Mouse (Mus musculus) heart, embryonic 14.5 days (tissue): ENCODE measurements around the gene Cdhr3. TPM values are rescaled to one million over a fixed set of nuclear protein-coding genes. Genes with fewer than 3 reads are reported as not detected.
A peak's percentile ranks its signal among the peaks of the same experiment; 100 is the strongest.
"Not testable (repeated sequence)": the region's sequence is repeated elsewhere in the genome, so short reads cannot be mapped to it uniquely, and the experiment has no call there.

ENCODE experiments used
- ATAC-seq: fragments of 200-750 bp; cut with Nextera tagmentation; 2 replicates; pipeline ENCODE4 v1.8.0; 2017; ENCODE audit warnings: low read depth, moderate TSS enrichment; ENCODE audit not compliant: insufficient number of reproducible peaks, insufficient read depth, low FRiP score
- H3K27ac ChIP-seq, 2 experiments: fragments of 200-500 bp in 1 of 2; fragments of 300-500 bp in 1 of 2; sonication (generic) in 1 of 2; replicated peaks in 1 of 2; 2 replicates each; pipeline ENCODE4 v1.5.1; 2012 to 2014; ENCODE audit warnings: low read depth in 2 of 2, low read length in 2 of 2, control low read depth in 1 of 2, mild to moderate bottlenecking in 1 of 2, mixed read lengths in 1 of 2; ENCODE audit not compliant: control insufficient read depth in 1 of 2, insufficient read depth in 1 of 2
- H3K27me3 ChIP-seq: fragments of 300-500 bp; sonication (generic); 2 replicates; pipeline ENCODE4 v1.6.1; 2014; ENCODE audit warnings: mild to moderate bottlenecking, low read length, control low read depth; ENCODE audit not compliant: control insufficient read depth, insufficient read depth
- H3K36me3 ChIP-seq: fragments of 300-500 bp; sonication (generic); 2 replicates; pipeline ENCODE4 v1.6.1; 2014; ENCODE audit warnings: mild to moderate bottlenecking, control low read depth, low read length, mixed read lengths; ENCODE audit not compliant: control insufficient read depth, insufficient read depth
- H3K4me1 ChIP-seq, 2 experiments: fragments of 200-500 bp in 1 of 2; fragments of 300-500 bp in 1 of 2; sonication (generic) in 1 of 2; 2 replicates each; pipeline ENCODE4 v1.6.1; 2012 to 2014; ENCODE audit warnings: low read length in 2 of 2, control low read depth in 1 of 2, mixed read lengths in 1 of 2; ENCODE audit not compliant: control insufficient read depth in 2 of 2, insufficient read depth in 2 of 2
- H3K4me2 ChIP-seq: fragments of 300-500 bp; sonication (generic); 2 replicates; pipeline ENCODE4 v1.6.1; 2014; ENCODE audit warnings: mild to moderate bottlenecking, low read length
- H3K4me3 ChIP-seq, 2 experiments: fragments of 200-500 bp in 1 of 2; fragments of 300-500 bp in 1 of 2; sonication (generic) in 1 of 2; 2 replicates each; pipeline ENCODE4 v1.5.1; 2012 to 2014; ENCODE audit warnings: low read length in 2 of 2, mild to moderate bottlenecking in 2 of 2, control low read depth in 1 of 2, low read depth in 1 of 2, moderate library complexity in 1 of 2; ENCODE audit not compliant: control insufficient read depth in 1 of 2, insufficient read depth in 1 of 2
- H3K9ac ChIP-seq: fragments of 300-500 bp; sonication (generic); 2 replicates; pipeline ENCODE4 v1.6.1; 2014; ENCODE audit warnings: mild to moderate bottlenecking, low read length
- H3K9me3 ChIP-seq: fragments of 300-500 bp; sonication (generic); 2 replicates; pipeline ENCODE4 v1.6.1; 2016; ENCODE audit warnings: low read length, control low read depth; ENCODE audit not compliant: control insufficient read depth
- WGBS: fragments of 180-500 bp; shearing (Covaris S2); extraction: QIAGEN DNeasy Blood & Tissue Kit; methylation state at CpG from one replicate; pipeline ENCODE4 v1.1.7; 2014; 5-methylcytosine and 5-hydroxymethylcytosine counted together
- polyA plus RNA-seq: library from polyadenylated mRNA; unstranded; fragments of >200 nt; fragmentation: Nextera tagmentation; extraction: Ambion mirVana; gene quantifications from 2 replicates; pipeline ENCODE4 v1.2.1, GENCODE M21; 2014

Cdhr3 gene
- polyA plus RNA-seq, 1 experiment from 2014 or later, result 0.16 TPM

DNA sequence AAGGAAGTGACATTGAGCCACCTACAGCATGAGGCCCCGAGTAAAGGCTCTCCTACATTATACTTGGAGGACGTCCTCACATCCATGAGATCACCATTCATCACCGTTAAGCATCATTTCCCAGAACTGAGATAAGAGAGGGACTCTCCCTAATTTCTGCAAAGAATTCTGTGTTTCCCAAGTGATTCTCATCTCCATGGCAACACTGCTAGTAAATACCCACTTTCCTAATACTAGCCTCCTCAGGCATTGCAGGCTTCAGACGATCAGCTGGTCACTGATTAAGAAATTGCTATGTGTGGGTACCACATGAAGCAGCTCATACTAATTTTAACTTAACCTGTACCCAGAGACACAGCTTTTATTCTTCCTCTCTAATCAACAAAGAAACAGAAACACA lies 92.3 kb downstream of the Cdhr3 start:
- Histone ChIP-seq H3K9me3 (no peaks in the 10 kb centered on the region), H3K27me3 (no peaks in the 10 kb centered on the region), H3K4me3 (no peak overlapping the region), H3K4me2 (no peak overlapping the region), H3K9ac (no peak overlapping the region), H3K36me3 (no peaks in the 10 kb centered on the region), H3K4me1 (peaks cover 0 to 5% of the 10 kb centered on the region in 2 experiments; a peak in 2 of 4 replicates), H3K27ac (no peak overlapping the region)
- WGBS, result 55% methylated on average over 4 of the region's 4 CpGs
- ATAC-seq, result no peak

DNA sequence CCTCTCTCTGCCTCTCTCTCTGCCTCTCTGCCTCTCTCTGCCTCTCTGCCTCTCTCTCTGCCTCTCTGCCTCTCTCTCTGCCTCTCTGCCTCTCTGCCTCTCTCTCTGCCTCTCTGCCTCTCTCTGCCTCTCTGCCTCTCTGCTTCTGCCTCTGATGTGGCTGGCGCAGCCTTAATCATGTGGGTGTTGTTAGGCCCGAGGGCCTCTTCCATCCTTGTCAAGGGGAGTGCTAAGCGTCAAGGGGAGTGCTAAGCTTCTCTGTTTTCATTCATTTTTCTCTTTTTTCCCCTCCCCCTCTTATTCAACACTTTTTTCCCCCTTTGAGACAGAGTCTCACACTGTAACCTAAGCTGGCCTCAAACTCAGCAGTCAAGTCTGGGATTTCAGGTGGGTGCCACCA lies 92.9 kb downstream of the Cdhr3 start:
- H3K27me3 ChIP-seq, H3K27ac ChIP-seq, H3K9ac ChIP-seq, ATAC-seq, H3K9me3 ChIP-seq, H3K36me3 ChIP-seq, H3K4me2 ChIP-seq, H3K4me3 ChIP-seq: not testable (repeated sequence)
- H3K4me1 ChIP-seq, result peaks cover 5 to 11% of the 10 kb centered on the region in 2 experiments
- 35% methylated on average over 3 of the region's 3 CpGs for WGBS

DNA sequence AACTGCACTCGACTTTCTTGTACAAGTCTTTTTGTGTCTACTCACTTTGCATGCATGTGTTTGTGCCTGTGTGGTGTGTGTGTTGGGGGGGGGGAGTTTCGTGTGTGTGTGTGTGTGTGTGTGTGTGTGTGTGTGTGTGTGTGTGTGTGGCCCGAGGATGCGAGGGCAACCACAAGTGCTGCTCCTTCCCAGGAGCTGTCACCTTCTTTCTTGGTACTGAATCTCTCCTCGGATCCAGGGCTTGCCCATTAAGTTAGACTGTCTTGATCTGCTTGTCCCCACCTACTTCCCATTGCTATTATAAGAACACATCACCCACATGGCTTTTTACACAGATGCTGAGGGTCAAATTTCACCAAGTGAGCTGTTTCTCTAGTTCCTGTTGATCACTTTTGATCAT lies 93.9 kb downstream of the Cdhr3 start:
- ATAC-seq, result no peak
- 53% methylated on average over 5 of the region's 5 CpGs for WGBS
- H3K4me1 ChIP-seq, result peaks cover 8 to 14% of the 10 kb centered on the region in 2 experiments
- no peak overlapping the region for H3K27ac ChIP-seq
- no peak overlapping the region for H3K4me2 ChIP-seq
- no peak overlapping the region for H3K4me3 ChIP-seq
- no peaks in the 10 kb centered on the region; the same call in 1 of the 2 replicates for H3K27me3 ChIP-seq
- H3K36me3 ChIP-seq, result no peaks in the 10 kb centered on the region
- no peaks in the 10 kb centered on the region for H3K9me3 ChIP-seq
- H3K9ac ChIP-seq, result no peak overlapping the region

DNA sequence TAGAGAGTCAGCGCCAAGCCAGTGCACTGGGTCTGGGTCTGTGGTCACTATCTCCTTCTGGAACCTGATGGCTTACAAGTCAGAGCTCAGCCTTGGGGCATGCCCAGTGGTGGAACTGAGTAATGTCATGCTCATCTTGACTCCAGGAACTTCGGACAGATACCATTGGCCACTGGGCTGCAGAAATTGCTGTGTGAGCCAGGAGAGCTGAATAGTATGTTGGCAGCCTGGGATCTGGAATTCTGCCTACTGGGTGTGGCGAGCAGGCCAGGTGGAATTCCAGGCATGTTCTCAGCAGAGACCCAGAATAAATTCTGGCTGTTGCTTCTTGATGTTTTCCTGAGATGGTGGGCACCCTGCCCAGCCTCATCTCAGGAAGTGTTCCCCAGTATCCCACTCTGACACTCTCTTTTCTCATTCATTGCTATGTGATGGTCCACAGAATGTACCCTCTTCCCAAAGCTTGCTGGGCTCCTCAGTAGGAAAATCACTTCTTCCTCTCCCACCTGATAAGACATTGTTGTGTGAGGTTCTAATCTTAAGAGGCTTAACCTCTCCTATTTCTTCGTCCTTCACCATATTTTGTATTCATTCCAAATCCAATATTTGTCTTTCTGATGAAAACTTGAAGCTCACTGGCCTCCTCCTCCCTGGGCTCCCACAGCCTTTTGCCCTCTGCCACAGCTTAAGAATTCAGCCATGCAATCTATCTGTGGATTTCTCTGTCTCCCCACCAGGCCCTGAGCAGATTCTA lies 97.4 kb downstream of the Cdhr3 start:
- no peaks in the 10 kb centered on the region for H3K9me3 ChIP-seq
- H3K27me3 ChIP-seq, result no peaks in the 10 kb centered on the region; the same call in 1 of the 2 replicates
- H3K4me2 ChIP-seq, result no peak overlapping the region
- no peak for ATAC-seq
- peaks cover 8 to 14% of the 10 kb centered on the region in 2 experiments for H3K4me1 ChIP-seq
- 38% methylated on average over 4 of the region's 4 CpGs for WGBS
- no peak overlapping the region for H3K9ac ChIP-seq
- H3K36me3 ChIP-seq, result no peaks in the 10 kb centered on the region
- H3K27ac ChIP-seq, result no peak overlapping the region
- no peak overlapping the region for H3K4me3 ChIP-seq

DNA sequence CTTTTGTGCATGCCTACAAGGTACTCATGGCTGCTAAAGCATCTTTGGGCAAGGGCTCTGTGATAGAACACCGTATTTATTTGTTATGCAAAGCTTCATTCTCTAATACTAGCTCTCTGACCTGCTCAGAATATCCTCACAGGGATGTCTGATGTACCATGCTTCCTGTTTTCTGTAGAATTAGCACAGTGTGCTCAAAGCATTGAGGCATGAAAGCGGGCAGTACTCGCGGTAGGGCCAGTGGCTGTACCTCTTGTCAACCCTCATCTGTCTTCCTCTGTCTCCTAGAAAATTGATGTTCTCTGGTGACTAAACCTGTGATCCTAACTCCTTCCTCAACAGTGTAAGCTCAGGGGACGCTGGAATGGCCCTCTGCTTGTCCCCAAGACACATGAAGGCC lies 98.6 kb downstream of the Cdhr3 start:
- Histone ChIP-seq H3K27ac (no peak overlapping the region), H3K4me2 (no peak overlapping the region), H3K4me3 (no peak overlapping the region), H3K4me1 (peaks cover 14 to 17% of the 10 kb centered on the region in 2 experiments), H3K27me3 (no peaks in the 10 kb centered on the region; the same call in 1 of the 2 replicates), H3K9me3 (no peaks in the 10 kb centered on the region), H3K36me3 (no peaks in the 10 kb centered on the region), H3K9ac (no peak overlapping the region)
- no peak for ATAC-seq
- 77% methylated on average over 5 of the region's 5 CpGs for WGBS

DNA sequence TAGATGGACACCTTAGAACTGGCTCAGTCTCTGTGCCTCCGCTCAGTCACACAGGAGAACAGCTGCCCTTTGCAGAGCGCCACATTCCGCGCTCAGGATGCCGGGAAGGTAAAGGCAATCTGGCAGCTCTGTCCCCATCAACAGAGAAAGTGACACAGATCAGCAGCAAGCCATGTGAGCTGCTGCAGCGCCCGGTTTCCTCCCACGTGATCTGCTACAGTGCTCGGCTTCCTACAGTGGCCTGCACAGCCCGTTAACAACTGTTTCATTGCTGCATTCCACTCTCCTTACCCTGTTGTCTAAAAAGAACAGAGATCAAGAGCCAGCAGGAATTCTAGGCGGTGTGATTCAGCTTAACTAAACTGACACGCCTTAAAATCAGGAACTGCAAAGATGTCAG lies 102.9 kb downstream of the Cdhr3 start:
- H3K4me2 ChIP-seq, result peak overlapping the region; percentile 16; the same call in 1 of the 2 replicates
- no peaks in the 10 kb centered on the region; the same call in 1 of the 2 replicates for H3K27me3 ChIP-seq
- H3K36me3 ChIP-seq, result no peaks in the 10 kb centered on the region
- no peak overlapping the region for H3K9ac ChIP-seq
- no peaks in the 10 kb centered on the region for H3K9me3 ChIP-seq
- peaks cover 5 to 8% of the 10 kb centered on the region in 2 experiments for H3K4me1 ChIP-seq
- peak; percentile 47; the same call in 1 of the 2 replicates for ATAC-seq
- WGBS, result 25% methylated on average over 12 of the region's 12 CpGs
- no peak overlapping the region for H3K4me3 ChIP-seq
- H3K27ac ChIP-seq, result peak overlapping the region; percentile 29 to 51; a peak in 3 of 4 replicates

DNA sequence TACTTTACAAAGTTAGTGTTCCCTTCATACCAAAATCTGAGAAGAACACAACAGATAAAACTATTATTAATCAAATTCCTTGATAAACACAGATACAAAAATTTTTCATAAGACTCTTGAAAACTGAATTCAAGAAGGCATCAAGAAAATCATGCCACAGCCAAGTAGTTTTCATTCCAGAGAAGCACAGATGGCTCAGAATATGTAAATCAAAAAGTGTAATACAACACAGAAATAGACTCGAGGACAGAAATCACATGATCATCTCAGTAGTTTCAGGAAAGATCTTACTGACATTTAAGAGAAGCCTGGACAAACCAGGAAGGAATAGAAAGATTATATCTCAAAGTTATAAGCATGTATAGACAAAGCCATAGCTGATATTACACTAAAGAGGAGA lies 106.4 kb downstream of the Cdhr3 start:
- 74% methylated on average over 1 of the region's 1 CpGs for WGBS
- Histone ChIP-seq H3K4me2 (no peak overlapping the region), H3K4me3 (no peak overlapping the region), H3K9ac (no peak overlapping the region), H3K9me3 (no peaks in the 10 kb centered on the region), H3K4me1 (peaks cover 3 to 6% of the 10 kb centered on the region in 2 experiments; a peak in 3 of 4 replicates), H3K27me3 (no peaks in the 10 kb centered on the region), H3K27ac (no peak overlapping the region), H3K36me3 (no peaks in the 10 kb centered on the region)
- ATAC-seq, result no peak
